Mouse (Mus musculus) embryonic facial prominence, embryonic 11.5 days (tissue): ENCODE results near the gene Tiam1. TPM values are rescaled to one million over a fixed set of nuclear protein-coding genes. Genes with fewer than 3 reads are reported as not detected.

Experiments
- ATAC-seq: fragments of 200-750 bp; cut with Nextera tagmentation; replicated peaks from 2 replicates; pipeline ENCODE4 v1.8.0; 2017; ENCODE audit warnings: low read depth; ENCODE audit not compliant: insufficient number of reproducible peaks, low FRiP score, low TSS enrichment
- DNase-seq: peaks from one replicate; pipeline ENCODE4 v3.0.0-alpha.2; 2015; ENCODE audit warnings: low spot score
- H3K27ac ChIP-seq: fragments of 300-500 bp; sonication (generic); replicated peaks from 2 replicates; pipeline ENCODE4 v1.5.1; 2014; ENCODE audit warnings: mild to moderate bottlenecking, low read depth, low read length, control low read depth
- H3K27me3 ChIP-seq: fragments of 300-500 bp; sonication (generic); 2 replicates; pipeline ENCODE4 v1.6.1; 2014; ENCODE audit warnings: mild to moderate bottlenecking, low read length, moderate library complexity, mixed read lengths; ENCODE audit not compliant: control insufficient read depth, insufficient read depth
- H3K36me3 ChIP-seq: fragments of 300-500 bp; sonication (generic); replicated peaks from 2 replicates; pipeline ENCODE4 v1.6.1; 2014; ENCODE audit warnings: low read depth, mild to moderate bottlenecking, low read length, moderate library complexity, mixed read lengths; ENCODE audit not compliant: control insufficient read depth, insufficient read depth
- H3K4me1 ChIP-seq: fragments of 300-500 bp; sonication (generic); 2 replicates; pipeline ENCODE4 v1.6.1; 2014; ENCODE audit warnings: low read length, mixed read lengths; ENCODE audit not compliant: control insufficient read depth, insufficient read depth
- H3K4me2 ChIP-seq: fragments of 300-500 bp; sonication (generic); 2 replicates; pipeline ENCODE4 v1.6.1; 2014; ENCODE audit warnings: low read depth, mild to moderate bottlenecking, control low read depth, low read length, moderate library complexity
- H3K4me3 ChIP-seq: fragments of 300-500 bp; sonication (generic); 2 replicates; pipeline ENCODE4 v1.5.1; 2014; ENCODE audit warnings: low read depth, low read length, control low read depth
- H3K9ac ChIP-seq: fragments of 300-500 bp; sonication (generic); replicated peaks from 2 replicates; pipeline ENCODE4 v1.6.1; 2014; ENCODE audit warnings: mild to moderate bottlenecking, control low read depth, low read length
- H3K9me3 ChIP-seq: fragments of 300-500 bp; sonication (generic); replicated peaks from 2 replicates; pipeline ENCODE4 v1.6.1; 2016; ENCODE audit warnings: mild to moderate bottlenecking, low read length, inconsistent platforms, mixed read lengths; ENCODE audit not compliant: control insufficient read depth
- WGBS: fragments of 180-500 bp; shearing (Covaris S2); extraction: QIAGEN DNeasy Blood & Tissue Kit; methylation state at CpG from one replicate; pipeline ENCODE4 v1.1.7; 2014; 5-methylcytosine and 5-hydroxymethylcytosine counted together
- polyA plus RNA-seq: library from polyadenylated mRNA; unstranded; fragments of >200 nt; fragmentation: Nextera tagmentation; extraction: Ambion mirVana; gene quantifications from 2 replicates; pipeline ENCODE4 v1.2.1, GENCODE M21; 2014

Tiam1 gene
- polyA plus RNA-seq, 1 experiment from 2014 or later = 33.8 TPM

DNA sequence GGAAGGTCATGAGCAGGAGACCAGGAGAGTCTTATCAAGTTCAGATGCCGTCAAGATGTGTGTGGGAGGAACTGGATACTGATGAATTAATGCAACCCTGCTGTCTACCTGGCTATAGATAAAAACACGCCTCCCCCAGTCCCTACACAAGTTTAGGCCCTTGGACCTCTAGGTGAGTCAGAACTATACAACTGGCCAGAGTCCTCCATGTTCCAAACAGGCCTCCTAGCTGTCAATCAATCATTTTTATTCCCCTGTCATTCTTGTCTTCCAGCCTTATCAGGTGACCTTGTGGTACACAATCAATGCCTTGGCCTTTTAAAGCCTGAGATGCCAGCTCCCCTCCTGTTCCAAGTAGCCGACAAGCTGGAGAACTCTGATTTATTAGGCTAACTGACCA, 363.9 kb downstream of the Tiam1 start:
- no peak for DNase-seq

DNA sequence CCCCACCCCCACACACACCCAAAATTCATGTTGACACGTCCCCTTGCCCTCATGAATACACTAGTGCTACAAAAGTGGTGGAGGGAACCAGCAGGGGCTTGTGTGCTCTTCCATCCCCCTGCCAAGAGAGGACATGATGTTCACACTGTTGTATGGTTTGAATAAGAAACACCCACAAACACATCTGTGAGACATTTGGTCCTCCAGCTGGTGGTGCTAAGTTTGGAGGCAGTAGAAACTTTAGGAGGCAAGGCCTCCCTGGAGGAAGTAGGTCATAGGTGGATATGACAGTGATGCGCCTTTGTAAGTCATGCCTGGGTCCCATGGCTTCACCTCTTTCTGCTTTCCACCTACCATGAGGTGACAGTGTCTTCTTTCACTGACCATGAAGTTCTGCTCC, 366.1 kb downstream of the Tiam1 start:
- H3K27me3 ChIP-seq = no peaks in the 10 kb centered on the region
- H3K4me2 ChIP-seq = no peak overlapping the region
- DNase-seq (no peak), ATAC-seq (no peak)
- no peak overlapping the region for H3K4me3 ChIP-seq
- 79% methylated on average over 2 of the region's 2 CpGs for WGBS
- H3K9ac ChIP-seq = no peak overlapping the region
- H3K9me3 ChIP-seq = no peaks in the 10 kb centered on the region
- H3K27ac ChIP-seq = no peak overlapping the region
- H3K4me1 ChIP-seq = no peaks in the 10 kb centered on the region; the same call in 1 of the 2 replicates
- no peaks in the 10 kb centered on the region for H3K36me3 ChIP-seq

More for the DNA sequence above, 363.9 kb downstream of the Tiam1 start:
- no peak for ATAC-seq
- H3K27me3 ChIP-seq = no peaks in the 10 kb centered on the region
- no peaks in the 10 kb centered on the region for H3K4me1 ChIP-seq
- 88% methylated on average over 3 of the region's 3 CpGs for WGBS
- H3K9me3 ChIP-seq = no peaks in the 10 kb centered on the region
- no peaks in the 10 kb centered on the region for H3K36me3 ChIP-seq
- H3K27ac ChIP-seq = no peak overlapping the region
- no peak overlapping the region for H3K4me3 ChIP-seq
- H3K4me2 ChIP-seq = no peak overlapping the region
- H3K9ac ChIP-seq = no peak overlapping the region

DNA sequence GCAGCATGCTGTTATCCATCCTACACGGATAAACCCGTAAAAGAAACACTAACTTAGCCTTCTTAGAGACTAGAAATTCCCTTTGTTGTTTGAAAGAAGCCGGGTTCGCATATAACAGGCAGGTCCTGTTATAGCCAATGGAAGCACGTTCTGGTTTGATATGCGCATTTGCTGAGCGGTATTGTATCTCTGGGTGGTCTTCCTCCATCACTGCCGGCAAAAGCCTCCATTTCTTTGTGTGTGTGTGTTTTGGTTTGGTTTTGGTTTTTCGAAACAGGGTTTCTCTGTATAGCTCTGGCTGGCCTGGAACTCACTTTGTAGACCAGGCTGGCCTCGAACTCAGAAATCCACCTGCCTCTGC, 369.0 kb downstream of the Tiam1 start:
- Histone ChIP-seq H3K27me3 (no peaks in the 10 kb centered on the region), H3K9ac (no peak overlapping the region), H3K9me3 (peaks cover 3% of the 10 kb centered on the region; the same call in 1 of the 2 replicates), H3K27ac (no peak overlapping the region), H3K4me3 (no peak overlapping the region), H3K4me2 (no peak overlapping the region), H3K4me1 (no peaks in the 10 kb centered on the region; the same call in 1 of the 2 replicates), H3K36me3 (no peaks in the 10 kb centered on the region)
- ATAC-seq (no peak), DNase-seq (no peak)
- 36% methylated on average over 10 of the region's 10 CpGs for whole genome bisulfite sequencing

DNA sequence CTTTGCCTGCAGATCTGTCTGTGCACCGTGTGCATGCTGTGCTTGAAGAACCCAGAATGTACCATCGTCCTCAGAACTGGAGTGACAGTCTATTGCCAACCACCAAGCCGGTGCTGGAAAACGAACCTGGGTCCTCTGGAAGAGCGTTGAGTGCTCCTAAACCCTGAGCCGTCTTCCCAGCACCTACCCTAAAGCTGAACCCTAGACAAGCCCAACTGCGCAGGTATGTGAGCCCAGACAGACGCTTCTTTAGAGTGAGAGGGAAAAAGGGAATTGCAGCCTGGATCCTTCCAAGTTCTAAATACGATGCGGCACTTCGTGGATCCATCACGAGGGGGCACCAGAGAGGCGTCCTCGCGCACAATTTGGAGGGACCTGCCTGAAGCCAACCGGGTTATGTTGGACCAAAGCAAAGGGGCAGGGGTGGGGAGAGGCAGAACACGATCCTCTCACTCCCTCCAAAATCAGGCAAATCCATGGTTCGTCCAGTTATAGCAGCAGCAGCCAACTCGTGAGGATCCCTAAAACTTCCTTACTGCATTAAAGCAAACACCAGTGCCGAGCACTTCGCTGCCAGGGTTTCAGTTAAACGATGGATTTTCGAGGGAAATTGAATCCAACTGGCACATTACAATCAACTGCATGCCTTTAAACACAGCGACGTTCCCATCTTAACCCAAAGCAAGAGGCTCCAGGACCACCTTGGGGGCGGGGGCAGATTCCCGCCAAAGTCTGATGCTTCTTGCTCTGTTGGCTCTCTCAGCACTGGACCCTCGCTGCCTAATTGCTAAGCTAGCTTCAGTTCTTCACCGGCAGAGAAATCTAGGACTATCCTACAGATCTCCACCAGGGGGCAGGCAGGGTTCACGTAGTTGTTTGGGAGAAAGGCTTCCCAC, 369.7 kb downstream of the Tiam1 start:
- no peak overlapping the region for H3K27ac ChIP-seq
- H3K9ac ChIP-seq = peak overlapping the region; percentile 43; the same call in 1 of the 2 replicates
- ATAC-seq = peak; percentile 77
- DNase-seq = peak; percentile 93
- H3K4me3 ChIP-seq = peak overlapping the region; percentile 26
- WGBS = 13% methylated on average over 30 of the region's 30 CpGs
- H3K36me3 ChIP-seq = no peaks in the 10 kb centered on the region
- no peaks in the 10 kb centered on the region for H3K27me3 ChIP-seq
- H3K4me2 ChIP-seq = peak overlapping the region; percentile 40
- no peaks in the 10 kb centered on the region; the same call in 1 of the 2 replicates for H3K4me1 ChIP-seq
- peaks cover 3% of the 10 kb centered on the region; the same call in 1 of the 2 replicates for H3K9me3 ChIP-seq

DNA sequence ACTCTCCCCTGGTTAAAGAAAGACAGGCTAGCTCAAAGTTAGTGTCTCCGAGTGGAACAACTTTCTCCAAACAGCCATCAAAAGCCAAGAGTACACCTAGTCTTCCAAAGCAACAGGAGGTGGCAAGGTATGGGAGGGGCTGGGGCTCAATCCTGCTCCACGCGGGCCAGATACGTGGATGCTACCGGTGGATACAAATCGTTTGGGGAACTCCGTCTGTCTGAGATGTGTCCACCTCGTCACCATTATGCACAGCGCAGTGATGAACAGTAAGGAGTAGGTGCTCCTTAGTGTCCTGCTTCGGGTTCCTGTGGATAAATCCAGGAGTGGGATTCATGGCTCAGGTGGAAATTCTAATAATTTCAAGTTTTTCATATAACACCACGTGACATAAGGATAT, 377.6 kb downstream of the Tiam1 start:
- Histone ChIP-seq H3K4me3 (no peak overlapping the region), H3K9ac (no peak overlapping the region), H3K36me3 (no peaks in the 10 kb centered on the region), H3K27ac (no peak overlapping the region), H3K27me3 (no peaks in the 10 kb centered on the region), H3K4me2 (no peak overlapping the region), H3K9me3 (peaks cover 3% of the 10 kb centered on the region; the same call in 1 of the 2 replicates), H3K4me1 (no peaks in the 10 kb centered on the region)
- ATAC-seq (no peak), DNase-seq (no peak)
- 84% methylated on average over 11 of the region's 11 CpGs for WGBS

DNA sequence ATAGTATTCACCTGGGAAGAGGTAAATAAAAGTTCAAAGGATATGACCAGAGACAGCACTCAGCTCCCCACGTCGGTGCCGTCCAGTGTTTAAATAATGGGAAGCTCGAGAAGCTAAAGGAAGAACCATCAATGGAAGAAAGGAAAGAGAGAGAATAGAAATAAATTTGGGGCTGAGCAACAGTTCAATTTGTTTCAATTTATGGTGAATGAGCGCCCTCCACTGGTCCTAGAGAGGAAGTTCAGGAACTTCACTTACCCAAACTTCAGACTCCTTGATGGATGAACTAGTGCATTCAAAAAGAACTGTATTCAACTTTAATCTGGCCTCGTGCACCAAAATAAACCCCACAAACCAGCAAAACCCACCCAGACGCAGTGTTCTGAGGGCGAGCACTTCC, 378.1 kb downstream of the Tiam1 start:
- WGBS = 20% methylated on average over 8 of the region's 8 CpGs

DNA sequence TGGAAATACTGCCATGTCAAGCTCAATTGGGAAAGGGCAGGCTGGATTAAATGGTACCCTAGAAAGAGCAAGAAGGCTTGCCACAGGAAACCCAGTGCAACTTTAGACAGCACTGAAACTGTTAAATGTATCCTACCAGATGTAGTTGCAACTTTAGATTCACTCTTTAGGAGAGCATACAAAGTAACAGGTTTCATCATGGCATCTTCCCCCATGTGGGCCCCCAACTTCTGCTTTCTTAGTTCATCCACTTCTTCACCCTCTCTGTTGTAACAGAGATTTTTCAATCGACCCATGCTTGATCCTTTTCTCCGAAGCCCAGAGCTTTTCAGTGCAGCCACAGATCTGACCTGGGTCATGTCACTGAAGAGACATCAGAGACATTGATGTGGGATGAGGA, 379.8 kb downstream of the Tiam1 start:
- ATAC-seq (no peak), DNase-seq (no peak)
- H3K27me3 ChIP-seq = no peaks in the 10 kb centered on the region
- no peak overlapping the region for H3K4me3 ChIP-seq
- no peaks in the 10 kb centered on the region for H3K9me3 ChIP-seq
- H3K27ac ChIP-seq = no peak overlapping the region
- H3K9ac ChIP-seq = no peak overlapping the region
- H3K4me2 ChIP-seq = no peak overlapping the region
- H3K36me3 ChIP-seq = no peaks in the 10 kb centered on the region
- WGBS = 75% methylated on average over 2 of the region's 2 CpGs
- no peaks in the 10 kb centered on the region for H3K4me1 ChIP-seq

More for the DNA sequence above, 378.1 kb downstream of the Tiam1 start:
- Histone ChIP-seq H3K27ac (no peak overlapping the region), H3K27me3 (no peaks in the 10 kb centered on the region), H3K4me1 (no peaks in the 10 kb centered on the region), H3K4me3 (no peak overlapping the region), H3K36me3 (no peaks in the 10 kb centered on the region), H3K4me2 (no peak overlapping the region), H3K9ac (no peak overlapping the region), H3K9me3 (peaks cover 3% of the 10 kb centered on the region; the same call in 1 of the 2 replicates)
- ATAC-seq = no peak
- DNase-seq = peak; percentile 67

DNA sequence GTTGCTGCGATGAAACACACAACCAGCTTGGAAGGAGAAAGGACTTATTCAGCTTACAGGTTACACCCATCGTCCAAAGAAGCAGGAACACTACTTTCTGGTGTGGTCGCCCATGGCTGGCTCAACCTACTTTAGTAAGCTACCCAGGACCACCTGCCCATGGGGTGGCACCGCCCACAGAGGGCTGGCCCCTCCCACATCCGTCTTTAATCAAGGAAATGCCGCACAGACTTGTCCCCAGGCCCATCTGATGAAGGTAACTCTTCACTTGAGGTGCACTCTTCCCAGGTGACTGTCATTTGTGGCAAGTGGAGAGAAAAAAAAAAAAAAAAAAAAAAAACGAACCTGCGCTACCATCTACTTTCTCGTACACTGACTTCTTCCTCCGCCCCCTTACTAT, 381.0 kb downstream of the Tiam1 start:
- ATAC-seq (no peak), DNase-seq (no peak)
- no peak overlapping the region for H3K9ac ChIP-seq
- no peak overlapping the region for H3K4me3 ChIP-seq
- H3K27me3 ChIP-seq = no peaks in the 10 kb centered on the region
- 82% methylated on average over 10 of the region's 10 CpGs for WGBS
- H3K36me3 ChIP-seq = no peaks in the 10 kb centered on the region
- no peaks in the 10 kb centered on the region for H3K9me3 ChIP-seq
- H3K4me1 ChIP-seq = no peaks in the 10 kb centered on the region
- no peak overlapping the region for H3K4me2 ChIP-seq
- H3K27ac ChIP-seq = no peak overlapping the region
